Mouse (Mus musculus) forebrain, embryonic 16.5 days (tissue): Measurements from ENCODE around the gene Ubn1. TPM values are rescaled to one million over a fixed set of nuclear protein-coding genes. Genes with fewer than 3 reads are reported as not detected.

Experiments used
- ATAC-seq: fragments of 200-750 bp; cut with Nextera tagmentation; 2 replicates; pipeline ENCODE4 v1.8.0; 2017; ENCODE audit warnings: mild to moderate bottlenecking, moderate library complexity
- H3K27ac ChIP-seq: fragments of 300-500 bp; sonication (generic); 2 replicates; pipeline ENCODE4 v1.5.1; 2014; ENCODE audit warnings: low read length, control low read depth
- H3K27me3 ChIP-seq: fragments of 300-500 bp; sonication (generic); replicated peaks from 2 replicates; pipeline ENCODE4 v1.6.1; 2014; ENCODE audit warnings: low read length; ENCODE audit not compliant: control insufficient read depth, insufficient read depth
- H3K36me3 ChIP-seq: fragments of 300-500 bp; sonication (generic); 2 replicates; pipeline ENCODE4 v1.6.1; 2014; ENCODE audit not compliant: control insufficient read depth, insufficient read depth
- H3K4me1 ChIP-seq: fragments of 300-500 bp; sonication (generic); replicated peaks from 2 replicates; pipeline ENCODE4 v1.6.1; 2014; ENCODE audit warnings: low read length; ENCODE audit not compliant: control insufficient read depth, insufficient read depth
- H3K4me2 ChIP-seq: fragments of 300-500 bp; sonication (generic); 2 replicates; pipeline ENCODE4 v1.6.1; 2014; ENCODE audit warnings: mild to moderate bottlenecking, low read length, control low read depth
- H3K4me3 ChIP-seq: fragments of 300-500 bp; sonication (generic); replicated peaks from 2 replicates; pipeline ENCODE4 v1.5.1; 2014; ENCODE audit warnings: mild to moderate bottlenecking, low read length, control low read depth
- H3K9ac ChIP-seq: fragments of 300-500 bp; sonication (generic); replicated peaks from 2 replicates; pipeline ENCODE4 v1.6.1; 2014; ENCODE audit warnings: low read depth, low read length, control low read depth
- H3K9me3 ChIP-seq: fragments of 300-500 bp; sonication (generic); 2 replicates; pipeline ENCODE4 v1.6.1; 2016; ENCODE audit warnings: low read length; ENCODE audit not compliant: control insufficient read depth
- WGBS: fragments of 180-500 bp; shearing (Covaris S2); extraction: QIAGEN DNeasy Blood & Tissue Kit; methylation state at CpG from one replicate; pipeline ENCODE4 v1.1.7; 2014; 5-methylcytosine and 5-hydroxymethylcytosine counted together
- polyA plus RNA-seq: library from polyadenylated mRNA; unstranded; fragments of >200 nt; fragmentation: Nextera tagmentation; extraction: Ambion mirVana; gene quantifications from 2 replicates; pipeline ENCODE4 v1.2.1, GENCODE M21; 2015

The Ubn1 gene
- polyA plus RNA-seq, 1 experiment from 2014 or later = 15.0 TPM

GRCm38 (mm10) chr16:5013054-5013838, 36.6 kb upstream of the Ubn1 start, which contains the start of gene Rogdi:
Gene Rogdi (minus strand): TSS chr16:5013553.
- Histone ChIP-seq H3K4me3 (peak within 1 kb of the TSS; percentile 70), H3K27me3 (no peaks in the 10 kb centered on the region), H3K4me2 (peak within 1 kb of the TSS; percentile 80), H3K36me3 (peaks cover 28% of the 10 kb centered on the region), H3K27ac (peak within 1 kb of the TSS; percentile 56; the same call in 1 of the 2 replicates), H3K4me1 (peaks cover 8% of the 10 kb centered on the region), H3K9ac (peak within 1 kb of the TSS; percentile 77), H3K9me3 (no peaks in the 10 kb centered on the region)
- ATAC-seq = peak; percentile 99
- under 1% methylated on average over 62 of the region's 63 CpGs for WGBS

- no peak overlapping the region for H3K4me2 ChIP-seq
- H3K9ac ChIP-seq = no peak overlapping the region
- no peaks in the 10 kb centered on the region for H3K9me3 ChIP-seq
- no peak overlapping the region for H3K4me3 ChIP-seq
- H3K27me3 ChIP-seq = no peaks in the 10 kb centered on the region
- no peak for ATAC-seq
- WGBS = 89% methylated on average over 4 of the region's 4 CpGs
- peak overlapping the region; percentile 2; the same call in 1 of the 2 replicates for H3K27ac ChIP-seq
- H3K4me1 ChIP-seq = peaks cover 8% of the 10 kb centered on the region
- H3K36me3 ChIP-seq = peaks cover 41% of the 10 kb centered on the region
Measured at GRCm38 (mm10) chr16:5014578-5014977, 35.3 kb upstream of the Ubn1 start.

- Histone ChIP-seq H3K9ac (no peak overlapping the region), H3K4me3 (no peak overlapping the region), H3K9me3 (no peaks in the 10 kb centered on the region), H3K4me1 (no peaks in the 10 kb centered on the region), H3K36me3 (peaks cover 63% of the 10 kb centered on the region), H3K27ac (no peak overlapping the region), H3K4me2 (no peak overlapping the region), H3K27me3 (no peaks in the 10 kb centered on the region)
- 91% methylated on average over 3 of the region's 3 CpGs for WGBS
- no peak for ATAC-seq
Measured at GRCm38 (mm10) chr16:5024021-5024420, 25.8 kb upstream of the Ubn1 start.

- ATAC-seq = no peak
- no peak overlapping the region for H3K4me2 ChIP-seq
- H3K36me3 ChIP-seq = peaks cover 59% of the 10 kb centered on the region
- no peaks in the 10 kb centered on the region for H3K27me3 ChIP-seq
- no peaks in the 10 kb centered on the region for H3K4me1 ChIP-seq
- no peak overlapping the region for H3K4me3 ChIP-seq
- no peaks in the 10 kb centered on the region for H3K9me3 ChIP-seq
- H3K9ac ChIP-seq = no peak overlapping the region
- 62% methylated on average over 2 of the region's 2 CpGs for WGBS
- H3K27ac ChIP-seq = no peak overlapping the region
Measured at GRCm38 (mm10) chr16:5029847-5030246, 20.0 kb upstream of the Ubn1 start.

GRCm38 (mm10) chr16:5035591-5035990, 14.3 kb upstream of the Ubn1 start:
- no peak overlapping the region for H3K9ac ChIP-seq
- peaks cover 60% of the 10 kb centered on the region for H3K36me3 ChIP-seq
- no peak overlapping the region for H3K27ac ChIP-seq
- H3K4me3 ChIP-seq = no peak overlapping the region
- no peak overlapping the region for H3K4me2 ChIP-seq
- no peaks in the 10 kb centered on the region for H3K27me3 ChIP-seq
- ATAC-seq = no peak
- no peaks in the 10 kb centered on the region for H3K9me3 ChIP-seq
- 98% methylated on average over 3 of the region's 3 CpGs for WGBS
- no peaks in the 10 kb centered on the region for H3K4me1 ChIP-seq

- peaks cover 55% of the 10 kb centered on the region for H3K36me3 ChIP-seq
- H3K9ac ChIP-seq = no peak overlapping the region
- no peaks in the 10 kb centered on the region for H3K9me3 ChIP-seq
- H3K4me1 ChIP-seq = no peaks in the 10 kb centered on the region
- H3K27ac ChIP-seq = no peak overlapping the region
- no peak for ATAC-seq
- H3K4me3 ChIP-seq = no peak overlapping the region
- 95% methylated on average over 5 of the region's 5 CpGs for WGBS
- H3K27me3 ChIP-seq = no peaks in the 10 kb centered on the region
- no peak overlapping the region for H3K4me2 ChIP-seq
Measured at GRCm38 (mm10) chr16:5036649-5037234, 13.1 kb upstream of the Ubn1 start.

GRCm38 (mm10) chr16:5045322-5045721, 4.5 kb upstream of the Ubn1 start:
- WGBS = 95% methylated on average over 3 of the region's 3 CpGs
- Histone ChIP-seq H3K4me2 (no peak overlapping the region), H3K27ac (no peak overlapping the region)

GRCm38 (mm10) chr16:5049182-5049773, 579 bp upstream of the Ubn1 start:
- peak; percentile 30 for ATAC-seq
- H3K9me3 ChIP-seq = no peaks in the 10 kb centered on the region
- H3K4me2 ChIP-seq = peak overlapping the region; percentile 72
- peak overlapping the region; percentile 92 for H3K9ac ChIP-seq
- no peaks in the 10 kb centered on the region for H3K27me3 ChIP-seq
- 0% methylated on average over 38 of the region's 38 CpGs for WGBS
- H3K4me1 ChIP-seq = peaks cover 26% of the 10 kb centered on the region
- peak overlapping the region; percentile 98 for H3K4me3 ChIP-seq
- peak overlapping the region; percentile 89 for H3K27ac ChIP-seq
- H3K36me3 ChIP-seq = peaks cover 19% of the 10 kb centered on the region

More at GRCm38 (mm10) chr16:5045322-5045721, 4.5 kb upstream of the Ubn1 start:
- H3K9ac ChIP-seq = no peak overlapping the region
- H3K27me3 ChIP-seq = no peaks in the 10 kb centered on the region
- H3K36me3 ChIP-seq = peaks cover 36% of the 10 kb centered on the region
- no peak for ATAC-seq
- H3K4me1 ChIP-seq = peaks cover 10% of the 10 kb centered on the region
- H3K4me3 ChIP-seq = no peak overlapping the region
- H3K9me3 ChIP-seq = no peaks in the 10 kb centered on the region
